Mouse (Mus musculus) layer of hippocampus, adult 2 months (tissue): ENCODE data around the gene Osgepl1. TPM values are rescaled to one million over a fixed set of nuclear protein-coding genes. Genes with fewer than 3 reads are reported as not detected.
"Not testable (repeated sequence)": the region's sequence is repeated elsewhere in the genome, so short reads cannot be mapped to it uniquely, and the experiment has no call there.

Experiments
- DNase-seq, 2 experiments: peaks; one replicate each; pipeline ENCODE4 v3.0.0; 2022; ENCODE audit warnings: low spot score in 2 of 2
- H3K27ac ChIP-seq: fragments of 200-600 bp; 2 replicates; pipeline ENCODE4 v1.8.1; 2022
- H3K4me3 ChIP-seq: fragments of 200-600 bp; 2 replicates; pipeline ENCODE4 v1.8.1; 2022; ENCODE audit warnings: mild to moderate bottlenecking
- CTCF ChIP-seq: fragments of 200-600 bp; conservative IDR thresholded peaks from 2 replicates; pipeline ENCODE4 v1.8.1; 2022; ENCODE audit warnings: antibody characterized with exemption, mild to moderate bottlenecking, moderate library complexity
- total RNA-seq, 2 experiments: library from RNA; stranded (reverse); gene quantifications; 2 replicates each; pipeline ENCODE4 v1.2.3; 2021

The Osgepl1 gene
- total RNA-seq, 2 experiments from 2014 or later = 19.0 to 21.8 TPM

DNA sequence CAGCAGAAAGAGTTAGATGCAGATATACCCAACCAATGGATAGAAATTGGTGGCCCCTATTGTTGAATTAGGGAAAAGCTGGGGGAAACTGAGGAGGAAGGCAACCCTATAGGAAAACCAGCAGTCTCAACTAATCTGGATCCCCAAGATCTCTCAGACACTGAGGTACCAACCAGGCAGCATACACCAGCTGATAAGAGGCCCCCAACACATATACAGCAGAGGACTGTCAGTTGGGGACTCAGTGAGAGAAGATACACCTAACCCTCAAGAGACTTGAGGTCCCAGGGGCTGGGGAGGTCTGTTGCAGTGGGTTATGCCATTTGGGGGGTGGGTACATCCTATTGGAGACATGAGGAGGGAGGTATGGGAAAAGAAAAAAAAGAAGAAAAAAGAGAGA is 22.0 kb downstream of the Osgepl1 start:
- TF ChIP-seq CTCF = no peak
- no peak overlapping the region for H3K27ac ChIP-seq
- DNase-seq = no peak
- no peak overlapping the region for H3K4me3 ChIP-seq

DNA sequence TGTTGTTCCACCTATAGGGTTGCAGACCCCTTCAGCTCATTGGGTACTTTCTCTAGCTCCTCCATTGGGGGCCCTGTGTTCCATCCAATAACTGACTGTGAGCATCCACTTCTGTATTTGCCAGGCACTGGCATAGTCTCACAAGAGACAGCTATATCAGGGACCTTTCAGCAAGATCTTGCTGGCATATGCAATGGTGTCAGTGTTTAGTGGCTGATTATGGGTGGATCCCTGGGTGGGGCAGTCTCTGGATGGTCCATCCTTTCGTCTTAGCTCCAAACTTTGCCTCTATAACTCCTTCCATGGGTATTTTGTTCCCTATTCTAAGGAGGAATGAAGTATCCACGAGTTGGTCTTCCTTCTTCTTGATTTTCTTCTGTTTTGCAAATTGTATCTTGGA is 24.0 kb downstream of the Osgepl1 start:
- not testable (repeated sequence) for DNase-seq, H3K4me3 ChIP-seq, H3K27ac ChIP-seq

DNA sequence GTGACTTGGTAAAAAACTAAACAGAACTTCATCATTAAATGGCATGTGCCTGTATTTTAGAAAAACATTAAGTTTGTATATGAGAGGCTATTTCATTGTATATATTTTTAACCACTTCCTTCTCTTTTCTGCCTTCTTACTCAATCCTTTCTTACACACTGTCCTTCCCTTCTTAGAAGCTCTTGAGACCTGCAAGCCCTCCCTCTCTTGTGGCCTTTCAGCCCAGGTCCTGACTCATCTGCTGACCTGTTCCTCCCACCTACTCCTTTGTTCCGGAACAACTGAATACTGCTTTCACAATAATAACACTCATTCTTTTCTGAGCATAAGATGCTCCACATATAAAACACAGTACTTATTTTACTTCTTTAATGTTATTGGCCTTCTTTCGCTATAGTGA is 27.6 kb downstream of the Osgepl1 start:
- DNase-seq = no peak
- no peak overlapping the region for H3K4me3 ChIP-seq
- H3K27ac ChIP-seq = no peak overlapping the region
- no peak for TF ChIP-seq CTCF

DNA sequence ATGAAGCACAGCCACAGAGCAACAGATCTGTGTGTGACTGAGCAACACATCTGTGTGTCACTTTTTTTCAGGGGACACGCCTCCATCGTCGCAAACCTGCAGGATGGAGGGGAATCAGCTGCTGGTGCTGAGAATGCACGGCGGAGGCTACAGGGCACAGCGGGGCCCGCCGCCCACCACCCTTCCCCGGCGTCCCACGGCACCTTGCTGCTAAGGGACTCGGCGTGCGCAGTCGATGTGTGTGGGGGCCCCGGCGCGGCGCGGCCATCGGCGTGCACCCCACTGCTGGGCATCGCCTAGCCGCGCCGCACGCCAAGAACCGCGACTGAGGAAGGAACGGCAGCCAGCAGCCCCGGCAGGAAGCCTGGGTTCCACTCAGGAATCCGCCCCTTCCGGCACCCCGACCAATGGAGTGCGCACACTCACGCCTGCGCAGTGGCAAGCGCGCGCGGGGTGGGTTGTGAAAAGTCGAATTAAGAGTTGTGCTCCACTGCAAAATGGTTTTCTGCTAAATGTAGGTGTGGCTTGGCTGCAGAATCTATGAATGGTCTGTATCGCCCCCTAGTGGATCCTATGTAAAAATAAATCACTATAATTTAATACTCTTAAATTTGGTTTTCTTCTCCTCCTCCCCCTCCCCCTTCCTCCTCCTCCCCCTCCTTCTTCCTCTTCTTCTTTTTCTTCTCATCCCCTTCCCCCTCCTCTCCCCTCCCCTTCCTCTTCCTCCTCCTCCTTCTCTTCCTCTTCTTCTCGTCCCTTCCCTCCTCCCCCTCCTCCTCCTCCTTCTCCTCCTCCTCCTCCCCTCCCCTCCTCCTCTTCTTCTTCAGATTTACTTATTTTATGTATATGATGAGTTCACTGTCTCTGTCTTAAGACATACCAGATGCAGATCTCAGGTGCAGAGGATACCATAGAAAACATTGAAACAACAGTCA is 39.2 kb downstream of the Osgepl1 start, which contains the start of the genes Asdurf, Gm28551 and Asnsd1:
Gene Asdurf, minus strand, starts transcription at position 293 of the 935 bp plus-strand sequence.
Gene Gm28551, minus strand, starts transcription at position 341 of the 935 bp plus-strand sequence.
Gene Asnsd1, minus strand, starts transcription at position 426 of the 935 bp plus-strand sequence.
- peak; percentile 97 to 98 for DNase-seq
- Histone ChIP-seq H3K27ac (peak within 1 kb of the TSS; percentile 93), H3K4me3 (peak within 1 kb of the TSS; percentile 88)
- TF ChIP-seq CTCF = peak; percentile 81

DNA sequence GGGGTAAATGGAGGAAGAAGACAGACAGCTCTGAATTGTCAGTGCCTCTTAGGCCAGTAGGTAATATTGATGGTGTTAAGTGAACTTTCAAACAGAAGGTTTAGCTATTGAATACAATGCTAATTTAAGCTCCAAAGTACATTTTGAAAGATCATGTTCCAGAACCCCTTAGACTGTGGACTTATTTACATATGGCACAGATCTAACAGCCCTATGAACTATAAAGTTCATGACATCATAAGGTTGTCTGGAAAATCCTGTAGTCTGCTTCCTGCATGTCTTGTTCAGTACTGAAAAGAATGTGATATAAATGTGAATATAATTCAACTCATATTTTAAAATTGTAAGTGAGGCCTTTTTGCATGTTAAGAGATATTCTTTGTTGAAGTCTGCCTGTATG is 45.6 kb downstream of the Osgepl1 start:
- Histone ChIP-seq H3K27ac (no peak overlapping the region), H3K4me3 (no peak overlapping the region)
- no peak for DNase-seq
- TF ChIP-seq CTCF = no peak

Other genes with a start within 250 kb of the Osgepl1 start
- not detected for gene 1700019A02Rik, start 126.0 kb upstream of the Osgepl1 start, total RNA-seq
- 10 to 100 TPM; 34.6 to 40.6 TPM for gene Pms1, start 16.6 kb upstream of the Osgepl1 start, total RNA-seq
- gene Ormdl1, start 16.5 kb upstream of the Osgepl1 start, total RNA-seq = 1 to 10 TPM; 7.1 to 9.2 TPM
- gene Gm28778, start 16.5 kb upstream of the Osgepl1 start, total RNA-seq = 1 to 10 TPM in 1 of 2 experiments, not detected in 1; 1.1 TPM
- gene Asdurf, start 39.0 kb downstream of the Osgepl1 start, total RNA-seq = 1 to 10 TPM in 1 of 2 experiments, not detected in 1; 2.9 TPM
- gene Gm28551, start 39.0 kb downstream of the Osgepl1 start, total RNA-seq = under 1 TPM; 0.22 to 0.23 TPM
- 10 to 100 TPM; 20.7 to 23.0 TPM for gene Asnsd1, start 39.1 kb downstream of the Osgepl1 start, total RNA-seq